Mouse (Mus musculus) megakaryocyte, embryonic 14.5 days (primary cell): ENCODE results near the gene Gsk3a.

Experiments used
- FLI1 ChIP-seq: IDR thresholded peaks from 2 replicates; pipeline ENCODE4 v1.6.1; 2012; ENCODE audit warnings: low read length, inconsistent platforms, mixed read lengths
- GATA1 ChIP-seq: IDR thresholded peaks from 3 replicates; pipeline ENCODE4 v1.6.1; 2012; ENCODE audit warnings: mixed read lengths, low read length, inconsistent platforms, borderline replicate concordance

- no peak for TF ChIP-seq GATA1
- no peak for TF ChIP-seq FLI1
These were observed 30.3 kb upstream of the Gsk3a start for GRCm38 (mm10) chr7:25267751-25268463.
